Mouse (Mus musculus) lung, postnatal 0 days (tissue): Measurements from ENCODE around the gene 4930558K02Rik. TPM values are rescaled to one million over a fixed set of nuclear protein-coding genes. Genes with fewer than 3 reads are reported as not detected.

Experiments
- ATAC-seq: fragments of 200-750 bp; cut with Nextera tagmentation; 2 replicates; pipeline ENCODE4 v1.8.0; 2017; ENCODE audit warnings: moderate library complexity
- DNase-seq: peaks from one replicate; pipeline ENCODE4 v3.0.0-alpha.2; 2016; ENCODE audit warnings: low spot score
- H3K27ac ChIP-seq: fragments of 300-500 bp; sonication (generic); 2 replicates; pipeline ENCODE4 v1.5.1; 2014; ENCODE audit warnings: antibody characterized with exemption, mild to moderate bottlenecking, low read length, mixed read lengths
- H3K27me3 ChIP-seq: fragments of 300-500 bp; sonication (generic); replicated peaks from 2 replicates; pipeline ENCODE4 v1.6.1; 2014; ENCODE audit warnings: low read length, mixed read lengths; ENCODE audit not compliant: insufficient read depth
- H3K36me3 ChIP-seq: fragments of 300-500 bp; sonication (generic); 2 replicates; pipeline ENCODE4 v1.6.1; 2014; ENCODE audit warnings: low read length, mixed read lengths; ENCODE audit not compliant: insufficient read depth
- H3K4me1 ChIP-seq: fragments of 300-500 bp; sonication (generic); 2 replicates; pipeline ENCODE4 v1.6.1; 2014; ENCODE audit warnings: antibody characterized with exemption, low read depth, low read length, mixed read lengths; ENCODE audit not compliant: insufficient read depth
- H3K4me2 ChIP-seq: fragments of 300-500 bp; sonication (generic); replicated peaks from 2 replicates; pipeline ENCODE4 v1.6.1; 2014; ENCODE audit warnings: low read depth, mild to moderate bottlenecking, low read length, moderate library complexity, mixed read lengths
- H3K4me3 ChIP-seq: fragments of 300-500 bp; sonication (generic); 2 replicates; pipeline ENCODE4 v1.5.1; 2014; ENCODE audit warnings: low read depth, low read length
- H3K9ac ChIP-seq: fragments of 300-500 bp; sonication (generic); replicated peaks from 2 replicates; pipeline ENCODE4 v1.6.1; 2014; ENCODE audit warnings: low read depth, mild to moderate bottlenecking
- H3K9me3 ChIP-seq: fragments of 300-500 bp; sonication (generic); 2 replicates; pipeline ENCODE4 v1.6.1; 2016; ENCODE audit warnings: low read length, mixed read lengths
- CTCF ChIP-seq: IDR thresholded peaks from 2 replicates; pipeline ENCODE4 v1.5.1; 2016; ENCODE audit warnings: antibody characterized with exemption, mild to moderate bottlenecking
- EP300 ChIP-seq: IDR thresholded peaks from 2 replicates; pipeline ENCODE4 v1.6.1; 2016; ENCODE audit warnings: antibody characterized with exemption, mild to moderate bottlenecking, control low read depth
- WGBS: fragments of 180-500 bp; shearing (Covaris S2); extraction: QIAGEN DNeasy Blood & Tissue Kit; methylation state at CpG from one replicate; pipeline ENCODE4 v1.1.7; 2014; 5-methylcytosine and 5-hydroxymethylcytosine counted together
- polyA plus RNA-seq: library from polyadenylated mRNA; unstranded; fragments of >200 nt; fragmentation: Nextera tagmentation; extraction: Ambion mirVana; gene quantifications from 2 replicates; pipeline ENCODE4 v1.2.1, GENCODE M21; 2015

The 4930558K02Rik gene
- polyA plus RNA-seq, 1 experiment from 2014 or later = not detected

DNA sequence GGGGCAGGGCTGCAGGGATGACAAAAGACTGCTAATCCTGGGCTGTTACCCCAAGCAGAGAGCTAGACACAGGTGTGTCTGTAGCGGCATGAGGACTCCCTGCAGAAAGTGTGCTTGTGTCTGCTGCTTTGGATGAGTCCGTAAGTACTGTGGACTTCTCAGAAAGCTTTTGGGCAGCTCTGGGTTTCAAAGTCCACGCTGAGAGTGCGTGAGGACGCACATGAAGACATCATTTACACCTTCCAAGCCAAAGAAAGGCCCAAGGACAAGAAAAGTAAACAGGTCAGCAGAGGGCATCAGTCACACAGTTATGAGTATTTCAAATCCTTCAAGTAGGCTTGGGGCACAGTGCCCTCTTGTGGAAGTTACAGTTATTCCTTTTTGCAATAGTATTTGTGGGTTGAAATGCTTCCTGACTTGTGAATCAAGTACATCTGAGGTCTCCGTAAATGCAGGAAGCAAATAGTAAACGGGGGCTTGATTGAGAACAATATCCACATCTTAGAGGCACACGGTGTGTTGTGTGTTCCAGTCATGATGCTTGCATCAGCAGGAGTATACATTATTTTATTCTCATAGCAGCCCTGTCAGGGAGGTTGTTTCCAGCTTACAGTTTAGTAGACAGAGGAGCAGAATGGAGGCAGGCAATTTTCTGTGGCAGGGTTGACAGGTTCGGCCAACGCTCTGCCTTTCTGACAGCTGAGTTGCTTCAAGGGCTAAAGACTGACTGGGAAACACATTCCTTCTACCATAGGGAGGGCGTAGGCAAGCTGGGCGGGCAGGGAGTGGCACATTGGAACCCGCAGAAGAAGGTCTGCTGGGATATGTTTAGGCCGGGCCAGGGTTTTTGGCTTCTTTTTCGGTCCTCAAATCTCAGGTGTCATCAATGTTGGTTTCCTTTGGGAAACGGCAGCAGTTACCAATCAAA lies 2.9 kb downstream of the 4930558K02Rik start:
- no peaks in the 10 kb centered on the region for H3K36me3 ChIP-seq
- H3K4me2 ChIP-seq = no peak overlapping the region
- H3K4me1 ChIP-seq = 0 out of 2 replicates have a peak, but pooled peaks cover 4% of the 10 kb centered on the region
- no peak overlapping the region for H3K9ac ChIP-seq
- no peaks in the 10 kb centered on the region for H3K27me3 ChIP-seq
- WGBS = 39% methylated on average over 16 of the region's 16 CpGs
- DNase-seq (peak; percentile 92), ATAC-seq (peak; percentile 75)
- H3K4me3 ChIP-seq = no peak overlapping the region
- TF ChIP-seq EP300 (peak; percentile 23; the same call in 1 of the 2 replicates), CTCF (peak; percentile 98)
- no peaks in the 10 kb centered on the region for H3K9me3 ChIP-seq
- no peak overlapping the region for H3K27ac ChIP-seq

DNA sequence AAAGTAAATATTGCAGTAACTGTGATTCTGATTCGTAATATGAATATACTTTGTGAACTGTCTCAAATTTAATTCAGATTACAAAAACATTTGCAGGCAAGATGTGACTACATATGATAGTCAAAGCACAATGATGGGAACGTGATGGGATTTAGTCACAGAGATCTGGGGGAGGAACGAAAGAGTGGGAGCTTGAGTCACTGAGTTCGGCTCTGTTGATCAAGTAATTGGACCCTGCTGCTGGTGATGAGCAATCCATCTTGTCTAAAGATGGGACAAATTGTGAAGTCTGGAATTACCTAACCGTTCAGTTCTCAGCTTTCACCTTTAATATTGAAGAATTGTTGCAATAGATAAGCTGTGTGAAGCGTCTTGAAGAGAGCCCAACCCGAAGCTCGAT lies 7.2 kb downstream of the 4930558K02Rik start:
- no peak for DNase-seq
- no peak for ATAC-seq
- Histone ChIP-seq H3K36me3 (no peaks in the 10 kb centered on the region), H3K9ac (no peak overlapping the region), H3K4me3 (no peak overlapping the region), H3K27me3 (no peaks in the 10 kb centered on the region), H3K27ac (no peak overlapping the region), H3K9me3 (no peaks in the 10 kb centered on the region), H3K4me1 (peaks cover 4% of the 10 kb centered on the region; the same call in 1 of the 2 replicates), H3K4me2 (no peak overlapping the region)
- WGBS = 83% methylated on average over 8 of the region's 8 CpGs
- no peak for TF ChIP-seq EP300
- TF ChIP-seq CTCF = no peak

DNA sequence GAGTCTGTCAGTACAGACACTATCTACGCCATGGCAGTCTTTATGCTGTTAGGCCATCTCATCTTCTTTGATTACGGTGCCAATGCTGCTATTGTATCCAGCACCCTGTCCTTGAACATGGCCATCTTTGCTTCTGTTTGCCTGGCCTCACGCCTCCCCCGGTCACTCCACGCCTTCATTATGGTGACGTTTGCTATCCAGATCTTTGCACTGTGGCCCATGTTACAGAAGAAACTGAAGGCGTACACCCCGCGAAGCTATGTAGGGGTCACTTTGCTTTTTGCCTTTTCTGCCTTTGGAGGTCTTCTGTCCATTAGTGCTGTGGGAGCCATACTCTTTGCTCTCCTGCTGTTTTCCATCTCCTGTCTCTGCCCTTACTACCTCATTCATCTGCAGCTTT lies 8.6 kb downstream of the 4930558K02Rik start:
- Histone ChIP-seq H3K27me3 (no peaks in the 10 kb centered on the region), H3K27ac (no peak overlapping the region), H3K4me2 (no peak overlapping the region), H3K4me1 (peaks cover 4% of the 10 kb centered on the region; the same call in 1 of the 2 replicates), H3K9ac (no peak overlapping the region), H3K9me3 (no peaks in the 10 kb centered on the region), H3K36me3 (no peaks in the 10 kb centered on the region), H3K4me3 (no peak overlapping the region)
- no peak for ATAC-seq
- no peak for DNase-seq
- 96% methylated on average over 9 of the region's 9 CpGs for WGBS
- TF ChIP-seq CTCF (no peak), EP300 (no peak)

DNA sequence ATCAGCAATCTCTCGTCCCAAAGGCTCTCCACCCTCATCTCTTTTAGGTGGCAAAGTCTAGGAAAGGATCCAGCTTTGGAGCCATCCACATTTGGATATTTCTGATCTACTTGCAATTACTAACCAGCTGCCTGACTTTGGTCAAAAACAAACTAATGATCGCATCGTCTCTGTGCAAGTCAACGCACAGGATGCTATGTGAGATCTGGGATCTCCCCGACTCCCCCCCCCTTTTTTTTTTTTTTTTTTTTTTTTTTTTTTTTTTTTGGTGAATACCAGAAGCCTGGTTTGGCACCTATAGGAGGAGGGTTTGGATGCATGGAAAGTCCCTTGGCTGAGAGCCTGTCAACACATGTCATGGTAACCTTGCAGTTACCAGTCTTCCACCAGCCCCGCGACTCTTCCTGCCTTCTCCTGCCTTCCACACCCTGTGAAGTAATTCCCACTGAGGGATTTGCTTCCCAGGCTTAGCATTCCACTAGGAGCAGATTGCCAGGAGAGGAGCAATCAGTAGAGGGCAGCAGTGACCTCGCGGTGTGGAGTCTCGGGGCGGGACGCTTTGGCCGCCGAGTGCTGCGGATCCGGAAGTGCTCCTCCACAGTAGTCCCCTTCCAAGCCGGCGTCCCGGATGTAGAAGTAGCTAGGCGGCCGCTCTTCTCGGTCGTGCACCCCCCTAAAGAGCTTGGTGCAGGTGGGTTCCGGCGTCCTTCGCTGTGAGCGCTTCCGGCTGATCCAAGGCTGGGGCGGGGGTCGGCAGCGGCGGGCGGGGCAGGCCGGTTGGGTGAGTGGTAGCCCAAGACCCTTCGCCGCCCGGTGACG lies 10.6 kb downstream of the 4930558K02Rik start, which contains the start of gene Pigc:
TSS of gene Pigc (plus strand) at position 598 of the 819 bp plus-strand sequence.
- H3K9me3 ChIP-seq = no peaks in the 10 kb centered on the region
- WGBS = 2% methylated on average over 38 of the region's 38 CpGs
- ATAC-seq = peak; percentile 100

DNA sequence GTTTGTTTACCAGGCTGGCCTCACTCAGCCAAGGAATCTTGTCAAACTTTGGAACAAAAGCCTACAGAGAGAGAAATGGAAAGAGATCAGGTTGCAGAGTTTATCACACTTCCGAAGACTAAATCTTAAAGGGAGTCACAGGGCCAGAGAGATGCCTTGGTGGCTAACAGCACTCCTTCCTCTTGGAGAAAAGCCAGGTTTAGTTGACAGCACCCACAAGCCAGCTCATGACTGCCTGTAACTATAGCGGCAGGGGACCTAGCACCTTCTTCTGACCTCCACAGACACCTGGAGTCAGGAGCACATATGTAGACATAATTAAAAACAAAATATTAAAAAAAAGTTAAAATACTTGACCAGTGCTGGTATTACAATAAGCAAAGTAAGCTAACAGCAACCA lies 11.5 kb downstream of the 4930558K02Rik start:
- WGBS = 45% methylated on average over 2 of the region's 2 CpGs
- TF ChIP-seq CTCF (no peak), EP300 (no peak)
- no peaks in the 10 kb centered on the region; the same call in 1 of the 2 replicates for H3K4me1 ChIP-seq
- H3K4me3 ChIP-seq = no peak overlapping the region
- DNase-seq (peak; percentile 4), ATAC-seq (no peak)
- H3K4me2 ChIP-seq = no peak overlapping the region
- no peak overlapping the region for H3K9ac ChIP-seq
- H3K9me3 ChIP-seq = no peaks in the 10 kb centered on the region
- H3K36me3 ChIP-seq = no peaks in the 10 kb centered on the region
- no peak overlapping the region for H3K27ac ChIP-seq
- H3K27me3 ChIP-seq = no peaks in the 10 kb centered on the region

More for the DNA sequence above, 10.6 kb downstream of the 4930558K02Rik start, which contains the start of gene Pigc:
- peak within 1 kb of the TSS; percentile 82 for H3K9ac ChIP-seq
- no peaks in the 10 kb centered on the region for H3K36me3 ChIP-seq
- peak within 1 kb of the TSS; percentile 77 for H3K4me3 ChIP-seq
- H3K27ac ChIP-seq = peak within 1 kb of the TSS; percentile 85
- peak; percentile 98 for DNase-seq
- no peaks in the 10 kb centered on the region for H3K27me3 ChIP-seq
- no peaks in the 10 kb centered on the region; the same call in 1 of the 2 replicates for H3K4me1 ChIP-seq
- peak within 1 kb of the TSS; percentile 63 for H3K4me2 ChIP-seq
- TF ChIP-seq EP300 (no peak; the same call in 1 of the 2 replicates), CTCF (peak; percentile 93)
